Mouse (Mus musculus) urinary bladder, postnatal 25 days (tissue): Measurements from ENCODE around the gene Ccl11.

Experiments used
- DNase-seq: peaks from one replicate; pipeline ENCODE4 v3.0.0; 2022; ENCODE audit warnings: low spot score

Gene Ccl11

GRCm38 (mm10) chr11:82053849-82054248, 3.8 kb upstream of the Ccl11 start:
- DNase-seq = no peak

DNA sequence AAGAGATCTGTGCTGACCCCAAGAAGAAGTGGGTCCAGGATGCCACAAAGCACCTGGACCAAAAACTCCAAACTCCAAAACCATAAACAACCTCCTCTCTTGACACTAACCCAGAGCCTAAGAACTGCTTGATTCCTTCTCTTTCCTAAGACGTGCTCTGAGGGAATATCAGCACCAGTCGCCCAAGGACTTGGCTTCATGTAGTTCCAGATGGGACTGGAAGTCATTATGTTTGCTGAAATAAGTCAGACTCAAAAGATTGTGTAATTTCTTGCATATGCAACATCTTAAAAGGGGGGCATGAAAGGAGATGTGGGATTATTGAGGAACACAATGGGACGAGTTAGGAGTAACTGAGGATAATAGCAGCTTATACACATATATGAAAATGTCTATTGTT, 4.6 kb downstream of the Ccl11 start:
- DNase-seq = no peak

DNA sequence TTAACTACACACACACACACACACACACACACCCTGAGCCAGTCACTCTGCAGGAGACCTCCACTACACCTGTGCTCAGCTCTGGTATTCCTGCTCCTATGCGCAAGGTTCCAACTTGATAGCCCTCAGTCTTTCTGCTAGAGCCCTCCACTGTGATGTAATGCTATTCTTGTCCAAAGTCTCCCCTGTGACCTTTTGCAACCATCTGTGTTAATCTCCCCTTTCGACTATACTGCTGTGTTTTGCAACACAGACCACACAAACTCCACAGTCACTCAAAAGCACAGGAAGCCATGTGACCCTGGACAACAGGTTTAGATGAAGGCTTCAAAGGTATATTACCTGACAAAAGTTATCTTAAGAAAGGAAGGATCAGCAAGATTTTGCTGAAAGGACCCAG, 5.8 kb downstream of the Ccl11 start:
- no peak for DNase-seq

- DNase-seq = no peak
Measured at GRCm38 (mm10) chr11:82066953-82067571, 9.4 kb downstream of the Ccl11 start.

DNA sequence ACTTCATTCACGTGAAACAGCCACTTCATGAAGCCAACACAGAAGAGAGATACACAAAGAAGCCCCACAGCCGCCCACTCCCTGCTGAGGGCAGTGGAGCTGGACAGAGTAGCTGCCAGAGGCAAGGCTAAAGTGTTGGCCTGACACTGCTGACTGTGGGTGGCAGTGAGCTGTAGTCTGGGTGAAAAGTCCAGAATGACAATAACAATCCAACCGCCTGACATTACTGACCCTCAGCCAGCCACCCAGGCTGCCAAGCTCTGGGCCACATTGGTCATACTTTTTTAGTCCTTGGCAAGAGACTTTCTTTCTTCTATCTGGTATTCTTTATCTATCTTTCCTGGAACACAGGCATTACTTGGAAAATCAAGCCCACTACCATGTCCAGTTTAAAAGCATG, 13.5 kb downstream of the Ccl11 start:
- no peak for DNase-seq

GRCm38 (mm10) chr11:82072374-82072773, 14.8 kb downstream of the Ccl11 start:
- no peak for DNase-seq

DNA sequence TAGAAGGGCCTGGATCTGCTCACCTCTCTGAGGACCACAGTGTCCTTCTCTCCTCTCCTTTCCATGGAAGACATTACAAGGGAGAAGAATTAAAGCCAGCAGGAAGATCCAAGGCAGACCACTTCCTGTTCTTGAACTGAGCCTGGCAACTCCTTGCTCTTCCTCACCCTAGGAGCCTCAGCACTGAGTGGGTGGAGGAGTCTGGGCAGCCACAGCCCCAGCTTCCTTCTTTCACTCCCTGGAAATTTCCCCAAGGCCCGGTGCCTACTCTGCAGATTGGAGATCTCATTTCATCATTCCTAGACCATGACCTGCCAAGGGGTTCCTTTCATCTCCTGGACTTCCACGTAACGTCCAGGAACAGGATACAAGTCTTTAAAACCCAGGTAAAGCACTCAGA, 15.4 kb downstream of the Ccl11 start:
- no peak for DNase-seq

DNA sequence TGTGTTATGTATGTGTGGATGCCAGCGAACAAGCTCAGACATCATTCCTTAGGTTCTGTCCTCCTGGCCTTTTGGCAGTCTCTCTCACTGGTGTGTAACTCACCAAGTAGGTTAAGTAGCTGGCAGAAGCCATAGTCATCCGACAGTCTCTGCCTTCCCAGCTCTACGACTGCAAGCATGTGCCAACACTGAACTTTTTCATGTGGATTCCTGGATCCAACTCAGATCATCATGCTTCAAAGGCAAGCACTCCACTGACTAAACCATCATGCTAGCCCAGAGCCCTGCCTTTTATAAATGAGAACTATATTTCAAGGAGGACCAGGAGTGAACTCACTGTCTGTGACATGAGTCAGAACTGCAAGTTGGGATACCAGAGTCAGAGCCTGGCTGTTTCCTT, 16.1 kb downstream of the Ccl11 start:
- no peak for DNase-seq

DNA sequence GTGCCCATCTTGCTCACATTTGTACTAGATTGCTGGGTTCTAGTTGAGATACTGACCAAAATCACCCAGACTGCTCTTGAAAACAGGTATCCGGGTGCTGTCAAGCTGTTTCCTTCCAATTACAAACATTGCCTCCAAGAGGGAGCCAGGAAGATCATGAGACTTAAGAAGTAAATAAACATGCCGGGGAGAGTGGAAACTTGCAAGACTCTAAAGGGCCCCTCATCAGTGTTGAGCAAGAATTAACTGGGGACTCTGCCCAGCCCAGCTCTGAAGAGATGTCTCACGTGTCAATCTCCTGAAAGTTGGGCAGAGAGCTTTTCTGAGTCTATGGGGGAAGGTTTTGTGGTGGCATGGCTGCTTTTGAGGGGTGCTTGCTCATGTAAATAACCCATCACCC, 19.4 kb downstream of the Ccl11 start:
- no peak for DNase-seq

DNA sequence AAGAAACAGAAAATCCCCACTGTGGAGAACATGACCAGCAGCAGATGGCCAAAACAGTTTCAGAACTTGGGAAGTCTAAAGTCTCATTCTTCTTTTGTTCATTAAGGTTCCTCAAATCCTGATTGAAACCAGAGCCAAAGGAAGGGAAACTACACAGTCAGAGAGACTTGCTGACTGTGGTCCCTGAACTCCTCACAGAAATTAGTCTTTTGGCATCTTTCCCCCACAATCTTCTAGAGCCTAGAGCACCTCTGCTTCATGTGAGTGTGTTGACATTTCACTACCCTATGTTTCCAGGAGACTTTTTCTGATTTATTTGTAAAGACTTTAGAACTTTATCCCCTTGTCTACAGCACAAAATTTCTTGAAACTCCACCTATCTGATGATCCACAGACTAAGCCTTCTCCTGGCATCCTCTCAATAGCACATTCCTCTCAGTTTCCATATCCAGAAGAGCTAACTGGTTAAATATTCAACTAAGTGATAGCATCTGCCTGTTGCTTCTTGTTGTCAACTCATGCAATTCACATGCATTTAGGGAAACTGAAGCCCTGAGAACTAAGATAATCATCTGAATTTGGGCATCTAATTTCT, 20.6 kb downstream of the Ccl11 start:
- DNase-seq = no peak

GRCm38 (mm10) chr11:82080865-82081264, 23.2 kb downstream of the Ccl11 start:
- DNase-seq = no peak

DNA sequence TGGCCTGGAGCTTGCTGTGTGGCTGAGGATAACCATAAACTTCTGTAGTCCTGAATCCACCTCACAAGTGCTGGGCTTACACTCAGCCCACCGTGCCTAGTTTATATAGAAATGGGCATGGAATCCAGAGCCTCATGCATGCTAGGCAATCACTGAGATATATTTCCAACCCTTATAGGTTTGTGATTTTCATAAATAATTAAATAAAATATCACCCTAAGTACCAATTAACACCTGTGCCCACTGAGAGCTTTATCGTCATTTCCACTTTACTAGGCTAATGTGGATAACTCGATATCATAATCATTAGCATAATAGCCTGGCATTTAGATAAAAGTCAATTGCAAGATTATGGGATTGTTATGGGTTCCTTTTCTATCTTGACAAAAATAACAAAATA, 26.7 kb downstream of the Ccl11 start:
- no peak for DNase-seq

GRCm38 (mm10) chr11:82099511-82100323, 42.1 kb downstream of the Ccl11 start:
- no peak for DNase-seq

DNA sequence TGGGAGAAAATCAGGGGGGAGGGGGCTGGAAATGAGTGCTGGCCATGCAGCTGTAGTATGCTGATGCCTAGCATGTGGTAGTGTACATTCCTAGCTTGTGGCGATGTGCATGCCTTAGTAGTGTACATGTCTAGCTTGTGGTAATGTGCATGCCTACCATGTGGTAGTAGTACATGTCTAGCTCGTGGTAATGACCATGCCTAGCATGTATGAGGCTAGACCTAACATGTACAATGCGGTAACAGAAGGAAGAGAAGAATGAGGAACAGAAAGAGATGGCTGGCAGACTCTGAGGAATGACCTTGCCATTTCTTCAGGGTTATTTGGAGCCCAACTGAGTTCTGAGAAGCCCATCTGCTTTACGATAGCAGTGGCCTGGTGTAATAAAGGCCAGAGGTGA, 43.5 kb downstream of the Ccl11 start:
- no peak for DNase-seq

GRCm38 (mm10) chr11:82101529-82101928, 43.9 kb downstream of the Ccl11 start, which contains the start of gene Ccl12:
Ccl12 (plus strand) TSS chr11:82101845.
- DNase-seq = no peak

DNA sequence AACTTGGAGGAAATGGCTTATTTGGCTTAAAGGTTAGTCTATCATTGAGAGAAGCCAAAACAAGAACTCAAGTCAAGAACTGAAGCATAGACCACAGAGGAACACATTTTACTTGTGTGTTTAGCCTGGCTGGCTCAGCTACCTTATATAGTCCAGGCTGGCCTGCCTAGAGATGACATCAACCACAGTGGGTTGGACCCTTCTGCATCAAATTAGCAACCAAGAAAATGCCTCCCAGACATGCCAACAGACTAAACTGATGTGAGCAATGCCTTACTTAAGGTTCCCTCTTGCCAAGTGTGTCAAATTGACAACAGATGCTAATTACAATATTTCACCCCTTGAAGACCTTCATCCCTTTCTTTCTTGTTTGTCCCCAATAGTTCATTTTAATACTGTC, 52.0 kb downstream of the Ccl11 start:
- DNase-seq = no peak

DNA sequence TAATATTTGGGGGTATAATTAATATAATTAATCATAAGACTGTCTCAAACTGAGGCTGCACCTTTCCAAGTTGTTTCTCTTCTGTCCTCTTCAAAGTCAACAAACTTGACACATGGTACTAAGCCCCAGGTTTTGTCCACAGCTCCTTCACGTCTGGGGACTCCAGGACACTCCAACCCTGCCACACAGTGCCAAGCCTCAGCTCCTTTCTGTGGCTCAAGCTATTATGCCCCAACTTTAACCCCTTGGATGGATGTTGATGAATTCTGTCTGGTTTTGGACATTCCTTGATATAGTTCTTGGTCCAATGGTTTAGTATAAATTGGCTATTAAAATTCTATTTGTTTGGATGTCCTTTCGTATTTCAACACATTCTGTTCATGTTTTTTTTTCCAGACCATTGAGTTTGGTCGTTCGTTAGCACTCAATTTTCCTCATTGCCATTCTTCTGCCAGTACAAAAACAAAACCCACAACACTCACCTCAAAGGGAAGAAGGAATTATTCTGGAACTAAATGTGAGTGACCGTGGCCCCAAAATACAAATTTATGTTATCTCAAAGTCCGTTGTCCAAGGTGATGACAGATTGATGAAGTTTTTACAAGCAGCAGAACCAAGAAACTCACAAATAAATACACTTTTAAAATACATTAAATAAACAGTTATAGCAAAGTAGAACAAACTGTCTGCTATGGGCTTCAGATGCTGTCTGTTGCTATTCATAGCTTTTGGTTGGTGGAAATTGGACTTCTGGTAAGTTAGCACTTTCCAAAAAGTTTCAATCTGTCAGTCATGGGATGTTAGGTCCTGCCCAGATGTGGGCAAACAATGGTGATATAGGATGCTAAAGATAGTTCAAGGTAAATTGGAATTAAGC, 53.0 kb downstream of the Ccl11 start:
- DNase-seq = no peak
